Mouse (Mus musculus) heart, embryonic 12.5 days (tissue): Measurements from ENCODE around the gene Sos1. TPM values are rescaled to one million over a fixed set of nuclear protein-coding genes. Genes with fewer than 3 reads are reported as not detected.

ENCODE experiments used
- ATAC-seq: fragments of 200-750 bp; cut with Nextera tagmentation; 2 replicates; pipeline ENCODE4 v1.8.0; 2017; ENCODE audit warnings: moderate TSS enrichment, moderate library complexity; ENCODE audit not compliant: insufficient number of reproducible peaks, low FRiP score
- H3K27ac ChIP-seq: fragments of 300-500 bp; sonication (generic); 2 replicates; pipeline ENCODE4 v1.5.1; 2016; ENCODE audit warnings: mild to moderate bottlenecking, moderate library complexity; ENCODE audit not compliant: poor library complexity, severe bottlenecking
- H3K27me3 ChIP-seq: fragments of 300-500 bp; sonication (generic); replicated peaks from 2 replicates; pipeline ENCODE4 v1.6.1; 2016; ENCODE audit warnings: mild to moderate bottlenecking, moderate library complexity
- H3K36me3 ChIP-seq: fragments of 300-500 bp; sonication (generic); 2 replicates; pipeline ENCODE4 v1.6.1; 2016; ENCODE audit warnings: mild to moderate bottlenecking, moderate library complexity
- H3K4me1 ChIP-seq: fragments of 300-500 bp; sonication (generic); replicated peaks from 2 replicates; pipeline ENCODE4 v1.6.1; 2016; ENCODE audit warnings: mild to moderate bottlenecking
- H3K4me2 ChIP-seq: fragments of 300-500 bp; sonication (generic); 2 replicates; pipeline ENCODE4 v1.6.1; 2016; ENCODE audit warnings: mild to moderate bottlenecking, moderate library complexity
- H3K4me3 ChIP-seq: fragments of 300-500 bp; sonication (generic); 2 replicates; pipeline ENCODE4 v1.5.1; 2016; ENCODE audit warnings: mild to moderate bottlenecking
- H3K9ac ChIP-seq: fragments of 300-500 bp; sonication (generic); 2 replicates; pipeline ENCODE4 v1.6.1; 2016; ENCODE audit warnings: mild to moderate bottlenecking, moderate library complexity
- H3K9me3 ChIP-seq: fragments of 300-500 bp; sonication (generic); replicated peaks from 2 replicates; pipeline ENCODE4 v1.6.1; 2016; ENCODE audit warnings: mild to moderate bottlenecking, moderate library complexity
- WGBS: fragments of 180-500 bp; shearing (Covaris S2); methylation state at CpG from one replicate; pipeline ENCODE4 v1.1.7; 2016; 5-methylcytosine and 5-hydroxymethylcytosine counted together
- polyA plus RNA-seq: library from polyadenylated mRNA; unstranded; fragments of >200 nt; fragmentation: Nextera tagmentation; extraction: Ambion mirVana; gene quantifications from 2 replicates; pipeline ENCODE4 v1.2.1, GENCODE M21; 2016

Sos1 gene
- polyA plus RNA-seq, result 4.8 and 5.4 TPM in 2 replicates

- Histone ChIP-seq H3K9ac (peak within 1 kb of the TSS; percentile 89), H3K9me3 (no peaks in the 10 kb centered on the region), H3K4me3 (peak within 1 kb of the TSS; percentile 82), H3K4me1 (peaks cover 17% of the 10 kb centered on the region), H3K36me3 (no peaks in the 10 kb centered on the region), H3K4me2 (peak within 1 kb of the TSS; percentile 67), H3K27me3 (no peaks in the 10 kb centered on the region), H3K27ac (peak within 1 kb of the TSS; percentile 93)
- 2% methylated on average over 82 of the region's 90 CpGs for WGBS
- ATAC-seq, result peak; percentile 89
Measured at GRCm38 (mm10) chr17:80480031-80480854, at the start of gene Sos1. Gene Sos1, minus strand, starts transcription at chr17:80480453.

DNA sequence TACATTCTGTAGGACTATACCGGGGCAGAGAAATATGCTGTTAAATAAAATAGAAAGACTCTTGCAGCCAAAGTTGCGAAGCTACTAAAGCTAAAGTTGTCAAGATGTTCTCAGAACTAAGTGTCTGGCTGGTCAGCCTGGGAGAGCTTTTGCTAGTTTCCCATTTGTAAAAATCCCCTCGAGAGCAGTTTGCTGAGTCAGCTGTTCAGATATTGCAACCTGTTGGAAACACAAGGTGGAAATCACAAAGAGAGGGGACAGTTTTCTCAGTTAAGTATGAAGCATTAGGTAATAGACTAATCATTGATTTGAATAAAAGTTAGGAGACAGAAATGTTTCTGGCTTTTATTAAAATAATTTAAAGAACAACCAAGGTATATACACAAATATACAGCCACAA is 43.0 kb upstream of the Sos1 start:
- no peaks in the 10 kb centered on the region for H3K36me3 ChIP-seq
- no peaks in the 10 kb centered on the region for H3K27me3 ChIP-seq
- no peak overlapping the region for H3K9ac ChIP-seq
- H3K9me3 ChIP-seq, result no peaks in the 10 kb centered on the region
- 82% methylated on average over 3 of the region's 3 CpGs for WGBS
- no peak overlapping the region for H3K4me2 ChIP-seq
- no peak overlapping the region for H3K27ac ChIP-seq
- H3K4me1 ChIP-seq, result no peaks in the 10 kb centered on the region
- no peak overlapping the region for H3K4me3 ChIP-seq
- ATAC-seq, result no peak

DNA sequence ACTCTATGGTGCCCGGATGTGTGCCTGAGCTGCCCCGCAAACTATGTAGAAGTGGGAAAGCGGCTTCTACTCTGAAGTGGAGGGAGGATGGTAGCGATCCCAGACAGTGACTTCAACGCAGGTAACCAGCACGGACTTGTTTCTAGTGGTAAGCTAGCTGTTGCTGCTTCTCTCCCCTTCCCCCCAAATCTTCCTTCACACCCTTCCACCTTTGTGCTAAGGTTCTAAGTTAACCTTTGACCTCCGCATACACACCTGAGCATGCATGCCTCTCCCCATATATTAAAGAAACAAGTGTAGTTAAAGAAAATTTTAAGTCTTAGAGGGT is 41.9 kb upstream of the Sos1 start:
- ATAC-seq, result no peak
- no peaks in the 10 kb centered on the region for H3K4me1 ChIP-seq
- H3K27me3 ChIP-seq, result no peaks in the 10 kb centered on the region

GRCm38 (mm10) chr17:80521521-80522228 is 41.4 kb upstream of the Sos1 start:
- no peak overlapping the region for H3K4me2 ChIP-seq
- H3K27ac ChIP-seq, result no peak overlapping the region
- no peaks in the 10 kb centered on the region for H3K36me3 ChIP-seq
- no peaks in the 10 kb centered on the region for H3K27me3 ChIP-seq
- no peaks in the 10 kb centered on the region for H3K4me1 ChIP-seq
- WGBS, result 67% methylated on average over 4 of the region's 4 CpGs
- no peaks in the 10 kb centered on the region for H3K9me3 ChIP-seq
- ATAC-seq, result no peak
- H3K4me3 ChIP-seq, result no peak overlapping the region
- no peak overlapping the region for H3K9ac ChIP-seq

More for the DNA sequence above, 41.9 kb upstream of the Sos1 start:
- H3K9me3 ChIP-seq, result no peaks in the 10 kb centered on the region
- H3K36me3 ChIP-seq, result no peaks in the 10 kb centered on the region
- WGBS, result 71% methylated on average over 7 of the region's 7 CpGs
- H3K4me3 ChIP-seq, result no peak overlapping the region
- no peak overlapping the region for H3K4me2 ChIP-seq
- no peak overlapping the region for H3K9ac ChIP-seq
- no peak overlapping the region for H3K27ac ChIP-seq

- H3K4me2 ChIP-seq, result no peak overlapping the region
- no peak overlapping the region for H3K4me3 ChIP-seq
- no peak for ATAC-seq
- H3K27me3 ChIP-seq, result no peaks in the 10 kb centered on the region
- H3K9me3 ChIP-seq, result no peaks in the 10 kb centered on the region
- 79% methylated on average over 8 of the region's 8 CpGs for WGBS
- H3K27ac ChIP-seq, result no peak overlapping the region
- no peak overlapping the region for H3K9ac ChIP-seq
- no peaks in the 10 kb centered on the region for H3K36me3 ChIP-seq
- H3K4me1 ChIP-seq, result no peaks in the 10 kb centered on the region
Measured at GRCm38 (mm10) chr17:80520537-80520936, 40.3 kb upstream of the Sos1 start.

DNA sequence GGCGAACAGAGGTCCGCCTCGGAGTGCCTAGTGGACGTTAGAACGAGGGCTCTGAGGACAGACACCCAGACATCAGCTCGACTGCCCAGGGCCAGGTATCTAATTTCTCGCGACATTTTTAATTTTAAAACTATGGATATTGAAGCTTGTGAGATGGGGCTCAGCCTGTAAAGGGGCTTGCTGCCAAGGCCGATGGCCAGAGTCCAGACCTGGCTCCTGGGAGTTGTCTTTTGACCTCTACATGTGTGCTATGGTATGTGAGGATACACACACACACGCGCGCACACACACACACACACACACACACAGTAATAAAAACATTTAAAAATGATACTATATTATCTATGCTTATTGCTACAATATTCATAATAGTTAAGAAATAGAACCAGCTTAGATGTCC is 38.6 kb upstream of the Sos1 start:
- Histone ChIP-seq H3K27ac (no peak overlapping the region), H3K27me3 (no peaks in the 10 kb centered on the region), H3K36me3 (no peaks in the 10 kb centered on the region), H3K4me2 (no peak overlapping the region), H3K9me3 (no peaks in the 10 kb centered on the region), H3K4me1 (peaks cover 2% of the 10 kb centered on the region), H3K9ac (no peak overlapping the region), H3K4me3 (no peak overlapping the region)
- 90% methylated on average over 12 of the region's 12 CpGs for WGBS
- ATAC-seq, result no peak

GRCm38 (mm10) chr17:80517244-80517643 is 37.0 kb upstream of the Sos1 start:
- WGBS, result 65% methylated on average over 9 of the region's 9 CpGs
- ATAC-seq, result no peak

DNA sequence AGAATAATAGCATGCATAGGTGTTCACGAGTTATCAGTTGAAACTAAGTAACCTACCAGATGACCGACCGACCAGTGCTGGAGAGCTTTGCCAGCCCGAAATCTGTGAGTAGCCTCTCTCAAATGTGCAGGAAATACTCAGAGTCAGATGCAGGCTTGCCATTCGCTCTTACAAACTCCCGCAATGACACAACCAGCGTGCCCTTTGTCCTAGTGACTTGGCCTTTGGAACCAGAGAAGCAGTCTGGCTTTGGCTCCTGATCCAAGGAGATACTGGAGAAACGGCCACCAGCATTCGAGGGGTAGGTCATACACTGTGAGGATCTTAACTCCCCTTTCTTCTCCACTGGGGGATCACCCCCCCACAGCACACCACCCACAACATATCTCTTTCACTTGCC is 35.7 kb upstream of the Sos1 start:
- Histone ChIP-seq H3K9me3 (no peaks in the 10 kb centered on the region), H3K4me1 (peaks cover 6% of the 10 kb centered on the region), H3K27ac (no peak overlapping the region), H3K27me3 (no peaks in the 10 kb centered on the region), H3K9ac (no peak overlapping the region), H3K4me3 (no peak overlapping the region), H3K36me3 (no peaks in the 10 kb centered on the region), H3K4me2 (no peak overlapping the region)
- 75% methylated on average over 9 of the region's 9 CpGs for WGBS
- no peak for ATAC-seq

More at GRCm38 (mm10) chr17:80517244-80517643, 37.0 kb upstream of the Sos1 start:
- no peak overlapping the region for H3K4me3 ChIP-seq
- peaks cover 6% of the 10 kb centered on the region for H3K4me1 ChIP-seq
- H3K27ac ChIP-seq, result no peak overlapping the region
- H3K9me3 ChIP-seq, result no peaks in the 10 kb centered on the region
- H3K9ac ChIP-seq, result no peak overlapping the region
- H3K27me3 ChIP-seq, result no peaks in the 10 kb centered on the region
- no peak overlapping the region for H3K4me2 ChIP-seq
- H3K36me3 ChIP-seq, result no peaks in the 10 kb centered on the region

GRCm38 (mm10) chr17:80515513-80515912 is 35.3 kb upstream of the Sos1 start:
- H3K4me3 ChIP-seq, result no peak overlapping the region
- no peak for ATAC-seq
- no peaks in the 10 kb centered on the region for H3K9me3 ChIP-seq
- H3K9ac ChIP-seq, result no peak overlapping the region
- H3K4me1 ChIP-seq, result peaks cover 6% of the 10 kb centered on the region
- no peak overlapping the region for H3K27ac ChIP-seq
- H3K27me3 ChIP-seq, result no peaks in the 10 kb centered on the region
- no peak overlapping the region for H3K4me2 ChIP-seq
- H3K36me3 ChIP-seq, result no peaks in the 10 kb centered on the region
- 88% methylated on average over 7 of the region's 7 CpGs for WGBS

- no peak overlapping the region for H3K4me2 ChIP-seq
- no peak for ATAC-seq
- no peaks in the 10 kb centered on the region for H3K9me3 ChIP-seq
- WGBS, result 17% methylated on average over 8 of the region's 8 CpGs
- no peak overlapping the region for H3K4me3 ChIP-seq
- H3K36me3 ChIP-seq, result no peaks in the 10 kb centered on the region
- H3K4me1 ChIP-seq, result peaks cover 6% of the 10 kb centered on the region
- no peak overlapping the region for H3K9ac ChIP-seq
- no peaks in the 10 kb centered on the region for H3K27me3 ChIP-seq
- no peak overlapping the region for H3K27ac ChIP-seq
Measured at GRCm38 (mm10) chr17:80513766-80514165, 33.5 kb upstream of the Sos1 start.

- Histone ChIP-seq H3K36me3 (no peaks in the 10 kb centered on the region), H3K4me3 (no peak overlapping the region), H3K27ac (no peak overlapping the region), H3K9ac (no peak overlapping the region), H3K9me3 (no peaks in the 10 kb centered on the region), H3K4me2 (no peak overlapping the region), H3K4me1 (peaks cover 6% of the 10 kb centered on the region), H3K27me3 (no peaks in the 10 kb centered on the region)
- WGBS, result 73% methylated on average over 3 of the region's 3 CpGs
- no peak for ATAC-seq
Measured at GRCm38 (mm10) chr17:80510459-80510855, 30.2 kb upstream of the Sos1 start.
